Mouse (Mus musculus) R1 (cell line): Measurements from ENCODE around the gene Rack1.
"Not testable (repeated sequence)": the region's sequence is repeated elsewhere in the genome, so short reads cannot be mapped to it uniquely, and the experiment has no call there.

ENCODE experiments used
- DNase-seq: peaks from one replicate; pipeline ENCODE4 v3.0.0-alpha.2; 2018; ENCODE audit warnings: low read depth, low spot score

Rack1 gene

DNA sequence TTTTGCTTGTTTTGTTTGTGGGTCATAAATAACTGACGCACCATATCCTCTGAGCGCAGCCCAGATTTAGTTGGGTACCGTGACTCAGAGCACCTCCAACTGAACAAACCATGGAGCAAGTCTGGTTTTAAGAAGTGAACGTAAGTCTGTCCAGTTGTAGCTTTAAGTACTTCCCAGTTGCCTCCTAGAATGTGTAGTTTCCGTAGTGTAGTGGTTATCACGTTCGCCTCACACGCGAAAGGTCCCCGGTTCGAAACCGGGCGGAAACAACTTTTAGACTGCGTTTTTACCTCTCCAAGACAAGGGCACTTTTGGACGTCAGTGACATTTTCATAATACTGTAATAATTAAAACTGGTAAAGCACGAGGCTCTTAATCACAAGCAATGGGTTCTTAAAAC is 18.2 kb downstream of the Rack1 start:
- peak; percentile 89 for DNase-seq

GRCm38 (mm10) chr11:48819614-48820307 is 19.6 kb downstream of the Rack1 start:
- no peak for DNase-seq

DNA sequence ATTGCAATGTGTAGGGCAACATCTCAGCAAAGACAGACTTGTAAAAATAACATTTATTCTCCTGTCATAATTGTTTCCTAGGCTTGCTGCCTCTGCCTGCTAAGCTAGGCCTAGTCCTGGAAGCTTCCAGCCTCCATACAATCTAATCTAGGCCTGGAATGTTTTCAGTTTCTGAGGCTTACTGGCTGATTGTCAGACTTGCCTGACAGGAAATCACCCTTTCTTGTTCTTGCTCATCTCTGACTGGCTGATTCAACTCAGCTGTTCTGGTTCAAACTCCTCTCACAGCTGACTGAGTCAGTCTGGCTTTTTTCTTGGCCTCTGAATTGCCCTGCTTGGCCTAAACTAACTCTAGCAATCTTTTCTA is 20.2 kb downstream of the Rack1 start:
- DNase-seq, result no peak

GRCm38 (mm10) chr11:48821299-48821698 is 21.2 kb downstream of the Rack1 start:
- not testable (repeated sequence) for DNase-seq

- DNase-seq, result no peak
These were observed 22.8 kb downstream of the Rack1 start for GRCm38 (mm10) chr11:48822768-48823512.

- peak; percentile 95 for DNase-seq
These were observed 23.4 kb downstream of the Rack1 start for GRCm38 (mm10) chr11:48823536-48823972.

GRCm38 (mm10) chr11:48824311-48824830 is 24.2 kb downstream of the Rack1 start:
- DNase-seq, result no peak

DNA sequence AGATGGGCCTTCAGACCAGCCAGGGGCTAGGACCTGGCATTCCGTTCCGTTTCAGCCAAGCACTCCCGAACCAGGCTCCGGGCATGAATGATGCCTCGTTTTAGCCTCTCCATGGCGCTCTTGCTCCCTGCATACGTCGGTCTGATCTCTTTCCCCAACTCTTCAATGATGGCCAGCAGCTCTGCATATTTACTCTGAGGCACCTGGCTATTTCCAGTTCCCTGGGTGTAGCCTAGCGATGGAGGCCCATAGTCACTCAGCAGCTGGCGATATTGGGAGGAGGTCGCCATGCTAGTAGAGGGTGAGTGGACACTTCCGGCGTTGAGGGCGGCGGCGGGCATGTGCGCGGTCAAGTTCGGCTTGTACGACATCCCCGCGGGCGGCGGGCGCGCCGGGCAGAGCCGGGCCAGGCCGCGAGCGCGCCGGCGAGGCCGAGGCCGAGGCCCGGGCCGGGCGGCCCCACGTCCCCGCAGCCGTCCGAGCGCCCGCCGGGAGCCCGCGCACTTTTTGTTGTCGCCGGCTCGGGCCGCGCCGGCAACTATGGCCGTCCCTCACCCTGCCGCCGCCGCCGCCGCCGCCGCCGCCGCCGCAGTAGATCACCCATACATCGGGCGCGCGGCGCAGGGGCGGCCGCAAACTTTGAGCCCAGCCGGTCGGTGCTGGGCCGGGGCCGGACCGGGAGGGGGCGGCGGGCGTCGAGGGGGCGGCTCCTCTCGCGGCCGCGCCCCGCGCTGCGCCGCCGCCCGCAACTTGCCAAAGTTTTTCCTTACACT is 26.0 kb downstream of the Rack1 start, which contains the start of the genes Trim7 and Gm12184:
Trim7 (plus strand) TSS at position 162 of the 773 bp plus-strand sequence.
Gm12184 (minus strand) TSS at position 677 of the 773 bp plus-strand sequence.
- not testable (repeated sequence) for DNase-seq

GRCm38 (mm10) chr11:48826752-48827096 is 26.6 kb downstream of the Rack1 start:
- peak; percentile 87 for DNase-seq

GRCm38 (mm10) chr11:48827926-48828325 is 27.8 kb downstream of the Rack1 start:
- DNase-seq, result peak; percentile 62

GRCm38 (mm10) chr11:48830279-48830678 is 30.1 kb downstream of the Rack1 start:
- no peak for DNase-seq

DNA sequence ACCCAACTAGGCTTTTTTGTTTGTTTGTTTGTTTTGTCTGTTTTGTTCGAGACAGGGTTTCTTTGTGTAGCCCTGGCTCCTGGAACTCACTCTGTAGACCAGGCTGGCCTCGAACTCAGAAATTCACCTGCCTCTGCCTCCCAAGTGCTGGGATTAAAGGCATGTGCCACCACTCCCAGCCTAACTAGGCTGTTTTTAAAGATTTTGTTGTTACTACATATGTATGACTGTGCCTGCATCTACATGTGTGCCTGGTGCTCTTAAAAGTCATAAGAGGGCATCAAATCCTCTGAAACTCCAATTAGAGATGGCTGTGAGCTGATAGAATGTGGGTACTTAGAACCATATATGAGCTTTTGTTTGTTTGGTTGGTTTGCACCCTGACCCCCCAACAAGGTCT is 31.1 kb downstream of the Rack1 start:
- DNase-seq, result no peak

GRCm38 (mm10) chr11:48833078-48833730 is 33.1 kb downstream of the Rack1 start:
- DNase-seq, result no peak

DNA sequence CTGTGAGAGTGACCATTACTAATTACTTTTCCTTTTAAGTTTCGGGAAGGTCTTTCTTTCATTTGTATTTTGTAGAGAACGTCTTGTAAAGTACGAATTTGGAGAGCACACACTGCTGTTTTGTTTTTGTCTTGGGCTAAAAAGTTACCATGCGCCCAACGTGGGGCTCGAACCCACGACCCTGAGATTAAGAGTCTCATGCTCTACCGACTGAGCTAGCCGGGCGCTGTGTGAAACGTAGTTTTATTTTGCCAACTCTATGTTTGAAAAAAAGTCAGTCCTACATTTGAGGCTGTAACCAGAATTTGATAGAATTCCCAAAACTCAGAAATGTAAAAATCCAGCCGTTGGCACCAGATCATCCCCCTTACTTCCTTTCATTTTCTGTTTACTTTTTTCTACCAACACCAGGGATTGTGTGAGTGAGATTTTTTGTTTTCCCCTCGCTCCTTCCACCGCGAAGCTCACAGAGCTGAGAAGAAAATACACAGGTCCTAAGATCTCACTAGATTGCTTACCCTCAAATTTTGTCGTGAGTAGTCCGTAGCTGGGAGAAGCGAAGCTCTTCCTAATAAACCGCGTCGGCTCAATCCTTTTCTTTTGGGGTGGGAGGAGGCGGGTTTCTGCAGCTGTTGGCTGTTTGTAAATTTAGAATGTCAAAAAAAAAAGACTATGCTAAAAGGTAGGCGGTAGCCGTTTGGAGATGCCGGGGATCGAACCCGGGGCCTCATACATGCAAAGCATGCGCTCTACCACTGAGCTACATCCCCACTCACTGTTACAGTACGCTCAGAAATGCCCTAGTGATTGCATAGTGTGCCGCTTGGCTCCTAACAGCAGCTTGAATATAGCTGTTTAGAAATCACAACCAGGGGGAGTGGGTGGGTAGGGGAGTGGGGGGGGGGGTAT is 33.9 kb downstream of the Rack1 start:
- peak; percentile 89 for DNase-seq

DNA sequence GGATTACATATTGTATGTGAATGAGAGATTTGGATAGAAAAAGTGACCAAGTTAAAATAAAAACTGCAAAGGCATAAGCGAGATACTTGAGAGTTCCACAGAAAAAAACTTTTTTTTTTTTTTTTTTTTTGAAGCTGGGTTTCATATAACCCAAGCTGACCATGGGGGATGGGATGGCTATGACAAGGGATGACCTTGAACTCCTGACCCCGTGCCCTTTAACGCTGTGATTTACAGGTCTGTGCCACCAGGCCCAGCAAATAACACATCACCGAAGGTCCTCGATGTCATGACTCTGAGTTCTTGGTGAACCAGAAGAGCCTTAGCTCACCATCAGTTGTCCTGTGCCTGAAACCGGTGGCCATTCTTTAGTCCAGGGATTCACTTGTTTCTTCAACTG is 35.8 kb downstream of the Rack1 start:
- DNase-seq, result no peak

DNA sequence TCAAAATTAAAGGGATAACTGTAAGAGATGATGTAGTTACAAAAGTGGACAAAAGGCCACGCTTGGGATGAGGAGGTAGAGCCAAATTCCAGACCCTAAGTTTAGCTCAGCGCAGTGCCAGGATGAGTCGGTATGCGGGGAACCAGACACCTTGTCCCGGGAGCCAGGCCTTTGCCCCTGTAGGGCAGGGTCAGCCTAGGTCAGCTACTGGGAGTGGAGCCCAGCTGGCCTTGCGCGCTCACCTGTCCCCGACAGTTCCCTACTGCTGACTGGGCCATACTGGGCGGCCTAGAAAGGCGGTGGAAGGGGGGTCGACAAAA is 36.8 kb downstream of the Rack1 start:
- DNase-seq, result no peak

DNA sequence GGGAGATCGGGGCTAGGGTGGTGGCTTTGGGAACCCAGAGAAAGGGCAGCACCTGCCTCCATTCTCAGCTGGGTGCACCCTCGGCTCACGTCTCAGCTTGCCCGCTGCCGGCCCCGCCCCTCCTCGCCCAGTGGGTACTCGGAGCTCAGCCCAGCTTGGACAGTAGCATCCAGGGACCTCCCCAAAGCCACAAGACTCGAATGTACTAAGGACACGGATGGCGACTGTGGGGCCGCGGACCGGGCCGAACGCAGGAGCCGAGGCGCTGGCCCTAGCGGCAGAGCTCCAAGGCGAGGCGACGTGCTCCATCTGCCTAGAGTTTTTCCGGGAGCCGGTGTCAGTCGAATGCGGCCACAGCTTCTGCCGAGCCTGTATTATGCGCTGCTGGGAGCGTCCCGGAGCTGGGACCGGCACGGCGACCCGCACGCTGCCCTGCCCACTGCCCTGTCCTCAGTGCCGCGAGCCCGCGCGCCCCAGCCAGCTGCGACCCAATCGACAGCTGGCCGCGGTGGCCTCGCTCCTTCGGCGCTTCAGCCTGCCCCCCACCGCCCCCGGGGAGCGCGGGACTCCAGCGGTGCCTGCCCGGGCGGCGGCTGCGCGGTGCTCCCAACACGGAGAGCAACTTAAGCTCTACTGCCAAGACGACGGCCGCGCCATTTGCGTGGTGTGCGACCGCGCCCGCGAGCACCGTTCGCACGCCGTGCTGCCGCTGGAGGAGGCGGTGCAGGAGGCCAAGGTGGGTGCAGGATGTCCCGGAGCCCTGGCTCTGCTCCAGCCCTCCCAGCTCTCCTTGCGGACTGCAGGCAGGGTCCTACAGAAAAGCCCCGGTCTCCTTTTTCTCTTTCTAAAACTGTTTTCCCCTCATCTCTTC is 37.4 kb downstream of the Rack1 start:
- DNase-seq, result peak; percentile 45

GRCm38 (mm10) chr11:48838181-48838797 is 38.2 kb downstream of the Rack1 start:
- DNase-seq, result peak; percentile 91
